Mouse (Mus musculus): ENCODE results near the gene Astn2.

GRCm38 (mm10) chr4:65613135-65613534 is 791.3 kb downstream of the Astn2 start:
- no peak for TF ChIP-seq POLR2A (IDR thresholded peaks at IDR 0.05; ENCODE audit: control insufficient read depth, extremely low read depth, insufficient read depth, low read length, poor library complexity)
- TF ChIP-seq CTCF (IDR thresholded peaks at IDR 0.05; ENCODE audit: borderline replicate concordance, control insufficient read depth, extremely low read depth, insufficient read depth, low read length, poor library complexity) = no peak
